Mouse (Mus musculus) ES-Bruce4 (cell line): Measurements from ENCODE around the gene Osbp.

Source experiments
- CTCF ChIP-seq: IDR thresholded peaks from one replicate; pipeline ENCODE4 v1.8.1; 2011; ENCODE audit warnings: low read depth, low read length
- EP300 ChIP-seq: IDR thresholded peaks from 2 replicates; pipeline ENCODE4 v1.6.1; 2011; ENCODE audit warnings: low read depth, low read length; ENCODE audit not compliant: insufficient read depth
- POLR2A ChIP-seq: IDR thresholded peaks from one replicate; pipeline ENCODE4 v1.8.1; 2011; ENCODE audit warnings: low read length; ENCODE audit not compliant: insufficient read depth

GRCm38 (mm10) chr19:11975683-11976082 is 9.9 kb downstream of the Osbp start:
- no peak for TF ChIP-seq POLR2A
- no peak for TF ChIP-seq CTCF
- TF ChIP-seq EP300: no peak
